Mouse (Mus musculus) CD8-positive naive resting alpha-beta T cell, adult 2 months (primary cell): ENCODE measurements around the gene Mn1.

ENCODE experiments used
- DNase-seq, 2 experiments: peaks; one replicate each; pipeline ENCODE4 v3.0.0; 2022; ENCODE audit warnings: low read depth in 2 of 2, low spot score in 2 of 2

The Mn1 gene

DNA sequence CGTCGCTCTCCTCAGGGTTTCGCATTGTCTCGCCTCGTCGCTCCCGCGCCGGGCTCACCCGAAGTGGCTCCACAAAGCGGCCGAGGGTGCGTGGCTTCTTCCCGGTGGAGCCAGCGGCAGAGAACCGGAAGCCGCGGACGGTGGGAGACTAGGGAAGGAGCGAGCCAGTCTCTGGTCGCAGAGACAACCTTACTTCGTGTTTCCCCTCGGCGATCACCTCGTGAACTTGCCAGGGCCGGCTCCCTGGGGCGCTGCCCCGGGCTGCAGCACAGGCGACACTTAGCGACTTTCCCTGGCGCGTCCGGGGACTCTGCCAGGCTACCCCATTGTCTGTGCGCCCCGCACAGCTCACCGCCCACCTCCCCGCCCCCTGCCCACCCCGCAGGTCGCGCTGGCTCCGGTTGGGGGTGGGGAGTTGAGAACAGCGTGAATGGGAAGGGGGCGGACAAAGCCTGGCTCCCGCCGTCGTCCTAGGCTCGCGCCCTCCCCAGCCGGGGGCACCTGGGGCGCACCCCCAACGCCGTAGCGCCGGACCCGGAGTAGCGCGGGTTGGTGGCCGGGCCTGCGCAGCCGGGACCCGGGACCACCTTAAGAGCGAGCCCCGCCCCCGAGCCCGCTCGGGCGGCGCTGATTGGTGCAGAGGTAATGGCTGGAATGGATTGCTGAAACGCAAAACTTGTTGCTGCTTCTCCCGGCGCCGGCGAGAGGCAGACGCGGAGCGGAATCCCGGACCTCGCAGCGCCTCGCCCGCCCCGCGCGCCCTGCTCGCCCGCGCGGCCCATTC, at the start of gene Mn1:
Gene Mn1 (plus strand): TSS at position 772 of the 784 bp plus-strand sequence.
- DNase-seq: peak; percentile 20 to 43

DNA sequence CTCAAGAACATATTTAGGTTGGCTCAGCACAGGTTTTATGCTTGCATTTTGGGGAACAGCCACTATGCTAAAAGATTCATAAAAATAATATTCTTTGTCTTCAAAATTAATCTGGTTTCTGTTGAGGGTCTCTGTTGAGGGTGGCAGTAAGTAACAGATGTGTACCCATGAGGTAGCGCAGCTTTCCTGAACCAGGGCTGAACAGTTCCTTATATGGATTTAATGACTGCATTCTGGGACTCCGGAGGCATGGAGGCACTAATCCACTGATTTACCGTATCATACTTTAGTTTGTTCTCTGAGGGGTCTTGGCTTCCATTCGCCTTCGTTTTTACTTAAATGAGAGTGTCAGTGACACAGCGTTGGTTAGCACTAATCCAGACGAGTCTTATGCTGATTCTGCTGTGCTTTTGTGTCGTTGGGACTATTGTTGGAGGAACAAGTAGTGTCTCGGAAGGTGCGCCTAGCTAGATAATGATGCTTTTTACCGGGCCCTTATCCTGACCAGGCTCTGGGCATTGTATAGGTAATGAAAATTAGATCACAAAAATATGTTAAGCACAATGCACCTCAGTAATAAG, 49.1 kb upstream of the Mn1 start:
- DNase-seq: no peak

DNA sequence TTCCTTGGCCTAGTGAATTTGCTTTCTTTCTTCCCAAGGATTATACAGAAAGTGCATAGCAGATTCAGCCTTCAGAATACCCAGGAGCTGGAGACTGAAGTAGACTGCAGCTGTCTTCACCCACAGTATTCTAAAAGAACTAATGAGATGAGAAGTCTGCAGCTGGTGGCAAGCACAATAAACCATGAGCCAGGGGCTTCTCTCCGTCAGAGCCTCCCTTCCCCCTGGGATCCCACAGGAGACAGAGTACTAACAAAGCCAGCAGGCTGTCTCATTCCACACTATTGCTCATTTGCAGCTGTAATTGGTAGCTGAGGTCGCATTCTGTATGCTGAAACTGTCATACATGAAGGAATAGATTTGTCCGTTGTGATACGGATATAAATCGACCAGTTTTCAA, 48.6 kb upstream of the Mn1 start:
- no peak for DNase-seq

DNA sequence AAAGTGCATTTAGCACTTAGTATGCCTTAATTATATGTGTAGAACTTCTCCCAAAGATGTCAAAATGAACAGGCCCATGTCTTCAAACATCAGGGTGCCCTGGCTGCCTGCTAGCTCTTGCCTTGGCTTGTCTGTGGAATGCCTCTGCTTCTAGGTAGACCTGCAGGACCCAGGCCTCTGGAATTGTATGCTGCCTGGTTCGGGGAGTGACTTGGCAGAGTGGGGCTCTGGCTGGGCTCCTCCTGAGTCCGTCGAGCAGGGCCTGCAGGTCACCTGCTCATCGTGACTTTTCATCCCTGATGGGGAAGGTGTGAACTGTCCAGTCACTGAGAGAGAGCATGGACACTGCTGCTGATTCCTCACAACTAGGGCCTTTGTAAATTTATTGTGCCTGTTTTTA, 41.5 kb upstream of the Mn1 start:
- DNase-seq: no peak

DNA sequence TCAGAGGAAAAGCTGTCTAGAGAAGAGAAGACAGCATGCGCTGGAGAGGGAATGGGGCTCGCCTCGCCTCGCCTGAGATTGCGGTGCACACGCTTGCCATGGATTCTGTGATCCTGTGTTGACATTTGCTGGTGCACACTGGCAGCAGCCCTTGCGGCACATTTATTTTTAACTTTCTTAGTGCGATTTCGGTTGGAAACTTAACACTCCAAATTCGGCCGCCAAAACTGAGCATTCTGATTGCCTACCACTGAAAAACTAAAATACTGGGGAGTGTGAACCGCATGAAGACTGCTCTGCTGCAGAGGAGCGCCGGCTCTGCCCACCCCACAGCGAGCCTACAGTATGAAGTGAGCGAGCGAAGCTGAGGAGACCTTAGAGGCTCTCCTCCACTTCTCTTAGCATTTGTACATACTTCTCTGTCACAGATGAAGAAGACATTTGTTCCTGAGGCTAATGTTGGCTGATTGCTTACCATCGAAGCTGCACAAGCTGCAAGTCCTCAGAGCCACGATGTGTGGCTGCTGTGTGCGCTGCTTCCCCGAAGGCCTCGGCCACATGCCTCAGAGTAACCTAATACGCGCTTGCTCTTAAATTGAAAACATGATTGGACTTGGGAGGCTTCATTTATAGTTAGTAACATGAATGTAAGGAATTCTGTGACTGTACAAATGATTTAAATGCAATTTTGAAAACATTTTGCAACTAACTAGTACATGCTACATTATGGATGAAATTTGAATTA, 40.7 kb upstream of the Mn1 start:
- no peak for DNase-seq

DNA sequence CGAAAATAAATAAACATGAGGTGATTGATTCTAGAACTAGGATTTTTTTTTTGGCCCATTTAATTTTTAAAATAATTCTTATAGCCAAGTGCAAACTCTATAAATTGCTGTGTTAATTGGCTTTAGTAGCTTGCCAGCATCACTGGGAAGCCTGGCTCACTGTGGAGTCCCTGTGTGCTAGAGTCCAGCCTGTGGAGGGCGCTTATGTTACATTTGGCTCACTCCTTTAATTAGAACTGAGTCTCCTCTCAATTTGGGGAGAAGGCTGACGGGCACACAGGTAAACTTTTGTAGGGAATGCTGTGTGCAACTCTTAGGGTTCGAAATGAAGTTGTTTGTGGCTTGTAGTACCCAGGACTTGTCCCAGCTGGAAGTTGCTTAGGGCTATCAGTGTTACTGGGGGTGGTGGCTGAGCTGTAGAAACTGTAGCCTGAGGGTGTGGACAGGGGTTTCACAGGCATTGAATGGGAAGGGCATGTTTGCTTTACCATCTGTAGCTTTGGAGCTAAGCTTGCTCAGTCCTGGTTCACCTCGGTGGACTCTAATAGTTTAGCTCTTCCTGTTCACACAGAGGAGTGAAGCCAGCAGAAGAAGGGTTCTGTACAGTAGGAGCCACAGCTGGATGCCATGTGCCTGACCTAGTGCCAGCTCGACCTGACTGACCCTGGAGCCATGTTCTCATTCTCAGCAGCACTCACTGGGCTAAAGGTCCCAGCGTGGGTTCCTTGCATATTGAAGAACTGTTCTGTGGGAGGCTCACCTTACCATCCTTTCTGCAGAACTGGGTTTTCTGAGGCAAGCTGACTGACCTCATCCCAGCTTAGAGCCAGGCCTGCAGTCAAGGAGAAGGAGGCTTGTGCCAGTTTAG, 38.8 kb upstream of the Mn1 start:
- no peak for DNase-seq

DNA sequence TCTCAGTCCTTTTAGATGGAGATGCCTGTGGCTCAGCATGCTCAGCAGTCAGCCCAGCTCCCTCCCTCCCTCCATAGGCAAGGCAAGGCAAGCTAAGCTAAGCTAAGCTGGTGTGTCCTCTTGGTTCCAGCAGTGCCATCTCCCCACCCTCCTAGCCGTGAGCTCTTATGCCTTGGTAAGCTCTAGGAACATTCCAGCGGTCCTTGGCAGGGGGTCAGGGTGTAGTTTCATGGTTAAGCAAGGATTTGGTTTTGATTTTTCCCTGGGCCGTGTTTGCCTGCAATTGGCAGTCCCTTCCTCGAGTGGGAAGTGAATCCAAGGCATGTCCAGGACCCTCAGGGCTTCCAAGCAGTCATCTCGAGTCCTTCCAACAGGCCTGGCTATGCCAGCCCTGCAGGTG, 33.8 kb upstream of the Mn1 start:
- no peak for DNase-seq

DNA sequence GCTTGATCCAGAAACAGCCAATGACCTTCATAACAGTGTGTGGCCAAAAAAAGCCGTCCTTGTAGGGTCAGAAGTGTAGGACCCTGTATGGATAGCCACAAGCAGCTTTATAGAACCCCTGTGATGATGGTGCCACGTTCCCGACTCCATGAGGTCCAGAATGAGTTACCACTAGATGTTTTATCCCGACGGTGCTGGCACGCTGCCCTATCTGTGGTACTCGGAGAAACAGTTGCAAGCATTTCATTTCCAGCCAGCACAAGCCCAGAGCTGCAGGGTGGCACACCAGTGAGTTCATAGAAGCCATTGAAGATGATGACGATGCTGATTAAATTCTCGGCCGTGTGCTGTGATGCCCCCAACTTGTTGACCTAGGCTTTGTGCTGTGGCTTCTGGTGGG, 26.3 kb upstream of the Mn1 start:
- DNase-seq: no peak

DNA sequence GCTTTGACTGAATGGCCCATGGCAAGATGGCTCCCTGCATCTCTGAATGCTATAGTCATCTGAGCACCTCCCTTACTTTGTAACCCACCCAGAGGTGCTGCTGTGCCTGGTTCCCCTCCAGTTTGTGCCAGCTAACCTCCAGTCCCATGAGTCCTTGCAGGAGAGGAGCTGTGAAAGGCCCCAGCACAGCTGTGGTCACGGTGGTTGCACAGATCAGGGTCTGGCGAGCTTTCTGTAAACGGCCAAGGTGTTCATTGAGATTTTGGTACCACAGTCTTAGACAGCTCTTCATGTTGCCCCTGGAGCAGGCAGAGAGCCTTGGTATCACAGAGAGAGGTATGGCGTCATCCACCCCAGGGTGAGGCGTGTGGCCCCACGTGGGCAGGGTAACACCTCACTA, 25.7 kb upstream of the Mn1 start:
- DNase-seq: no peak

DNA sequence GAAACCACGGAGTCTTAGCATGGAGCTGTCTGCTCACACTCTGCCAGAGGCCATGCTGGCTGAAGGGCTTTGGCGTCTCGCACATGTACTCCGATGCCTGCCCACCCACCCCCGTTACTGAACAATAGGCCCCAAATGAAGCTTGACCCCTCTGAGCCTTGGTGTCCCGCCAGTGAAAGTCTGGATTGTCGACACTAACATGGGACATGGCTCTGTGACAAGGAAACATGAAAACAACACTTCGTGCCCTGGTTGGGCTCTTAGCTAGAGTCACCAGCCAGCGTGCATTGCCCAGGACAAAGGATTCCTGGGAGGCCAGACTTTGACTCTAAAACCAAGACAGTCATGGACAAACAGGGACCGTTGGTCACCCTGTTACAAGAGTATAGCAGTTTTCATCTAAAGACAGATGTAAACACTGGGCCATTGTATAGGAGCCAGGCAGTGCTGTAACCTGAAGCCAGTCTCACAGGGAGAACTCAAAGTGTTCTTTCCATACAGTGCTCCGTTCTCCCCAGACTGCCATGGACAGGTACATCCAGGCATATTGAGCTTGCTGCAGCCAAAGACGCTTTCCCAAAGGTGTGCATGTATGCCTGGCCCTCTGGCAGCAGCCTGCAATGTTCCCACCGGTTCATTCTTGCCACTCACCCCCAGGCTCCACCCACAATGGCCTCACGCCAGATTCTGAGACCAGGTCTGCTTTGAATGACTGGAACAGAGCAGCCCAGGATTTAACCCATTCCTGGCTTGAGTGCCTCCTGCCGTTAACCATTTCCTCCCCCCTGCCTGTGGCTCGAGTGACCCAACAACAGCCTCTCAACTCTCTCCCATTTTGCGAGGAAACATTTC, 23.6 kb upstream of the Mn1 start:
- DNase-seq: no peak

DNA sequence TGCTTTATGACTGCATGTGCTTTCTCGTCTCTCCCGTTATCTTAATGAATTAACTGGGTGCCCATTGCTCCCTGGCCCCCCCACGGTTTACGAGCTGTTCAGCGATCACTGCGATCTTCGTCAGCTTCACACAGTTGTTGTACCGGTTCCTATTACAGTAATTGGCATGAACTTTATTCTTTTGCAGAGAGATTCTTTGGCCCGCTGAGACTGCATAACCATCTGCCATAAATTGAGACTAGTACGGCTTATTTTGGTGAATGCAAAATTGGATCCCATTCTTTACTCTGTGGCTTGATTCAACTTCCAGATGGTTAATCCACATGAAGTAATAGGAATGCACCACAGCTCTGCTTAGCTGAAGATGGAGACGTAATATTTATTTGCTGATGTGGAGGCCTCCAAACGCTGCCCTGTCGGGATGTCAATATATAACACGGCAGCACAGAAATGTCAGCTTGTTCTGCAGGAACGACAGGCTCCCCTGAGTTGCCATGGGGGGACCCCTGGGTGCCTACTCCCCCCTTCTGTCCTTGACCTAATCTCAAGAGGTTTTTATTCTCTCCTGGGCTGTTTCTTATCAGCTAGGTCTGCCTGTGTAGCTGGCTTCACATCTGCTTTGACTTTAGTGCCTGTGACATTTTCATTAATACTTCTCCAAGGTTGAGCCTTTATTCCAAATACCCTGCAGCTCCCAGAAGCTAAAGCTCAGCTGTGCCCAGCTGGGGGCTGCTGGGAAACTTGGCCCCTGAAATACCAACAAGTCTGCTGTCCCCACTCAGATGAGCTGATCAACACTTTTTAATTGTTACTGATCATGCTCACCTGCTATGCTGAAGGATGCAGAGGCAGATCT, 22.7 kb upstream of the Mn1 start:
- DNase-seq: no peak

DNA sequence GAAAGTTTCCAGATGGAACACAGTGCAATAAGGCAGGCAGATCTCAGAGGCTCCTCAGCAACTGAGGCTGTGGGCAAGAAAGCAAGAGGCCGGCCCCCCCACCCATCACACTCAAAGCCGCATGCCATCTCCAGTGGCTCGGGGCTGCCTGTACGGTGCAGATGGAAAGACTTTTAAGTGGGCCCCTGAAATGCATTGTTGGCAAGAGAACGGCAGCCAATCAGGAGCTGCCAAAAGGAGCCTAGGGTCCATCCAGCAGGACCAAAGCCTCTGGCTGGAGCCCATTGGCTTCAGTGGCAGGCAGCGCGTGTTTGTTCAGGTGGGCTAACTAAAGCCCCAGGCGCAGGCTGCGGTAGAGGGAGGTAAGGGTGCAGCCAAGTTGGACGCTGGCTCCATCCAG, 21.4 kb upstream of the Mn1 start:
- DNase-seq: no peak

DNA sequence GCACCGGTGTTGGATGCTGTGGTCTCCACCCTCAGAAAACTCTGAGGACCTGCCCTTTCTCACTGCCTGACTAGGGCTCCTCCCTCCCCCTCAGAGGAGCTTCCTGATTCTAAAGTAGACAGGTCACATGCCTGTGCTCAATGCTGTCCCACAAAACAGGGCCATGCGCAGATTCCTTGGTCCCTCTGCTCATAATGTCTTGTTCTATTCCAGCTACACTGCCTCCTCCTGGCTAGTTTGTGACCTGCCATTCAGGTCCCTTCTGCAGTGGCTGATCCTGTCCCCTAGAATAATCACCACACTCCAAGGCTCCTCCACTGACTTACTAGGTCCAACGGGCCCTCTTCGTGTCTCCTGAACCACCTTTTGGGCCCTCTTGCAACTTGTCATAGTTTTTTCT, 21.0 kb upstream of the Mn1 start:
- no peak for DNase-seq

DNA sequence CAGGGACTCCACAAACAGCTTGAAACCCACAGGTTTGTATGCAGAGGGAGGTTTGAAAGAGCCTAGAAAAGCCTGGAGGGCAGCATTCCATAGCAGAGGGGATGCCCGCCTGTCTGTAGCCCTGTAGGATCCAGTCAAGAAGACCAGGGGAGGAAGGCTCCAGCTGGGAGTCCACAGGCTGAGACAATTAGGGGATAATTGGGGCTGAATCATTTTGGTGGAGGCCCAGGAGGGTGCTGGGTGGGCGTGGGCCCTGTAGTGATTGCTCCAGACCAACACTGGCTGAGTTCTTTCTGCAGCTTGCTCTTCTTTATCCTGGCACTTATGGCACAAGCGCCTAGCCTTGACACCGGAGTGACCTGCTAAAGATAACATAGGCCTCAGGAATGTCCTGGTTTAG, 18.7 kb upstream of the Mn1 start:
- DNase-seq: no peak

DNA sequence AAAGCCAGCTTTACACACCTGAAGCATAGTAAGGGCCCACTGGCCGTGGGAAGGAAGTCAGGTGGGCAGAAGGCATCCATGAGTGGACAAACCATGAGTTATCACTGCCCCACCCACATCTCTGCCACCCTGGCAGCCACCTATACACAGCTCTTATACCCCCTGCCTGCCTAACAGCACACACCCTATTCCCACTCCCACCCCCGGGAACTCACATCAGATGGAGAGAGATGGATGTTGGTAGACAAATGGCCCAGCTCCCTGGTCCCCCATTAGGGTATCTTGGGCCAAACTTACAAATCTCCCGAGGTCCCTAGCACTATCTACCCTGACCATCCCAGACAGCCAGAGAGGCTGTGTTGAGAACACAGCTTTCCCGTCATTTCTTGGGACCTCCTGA, 17.9 kb upstream of the Mn1 start:
- no peak for DNase-seq

DNA sequence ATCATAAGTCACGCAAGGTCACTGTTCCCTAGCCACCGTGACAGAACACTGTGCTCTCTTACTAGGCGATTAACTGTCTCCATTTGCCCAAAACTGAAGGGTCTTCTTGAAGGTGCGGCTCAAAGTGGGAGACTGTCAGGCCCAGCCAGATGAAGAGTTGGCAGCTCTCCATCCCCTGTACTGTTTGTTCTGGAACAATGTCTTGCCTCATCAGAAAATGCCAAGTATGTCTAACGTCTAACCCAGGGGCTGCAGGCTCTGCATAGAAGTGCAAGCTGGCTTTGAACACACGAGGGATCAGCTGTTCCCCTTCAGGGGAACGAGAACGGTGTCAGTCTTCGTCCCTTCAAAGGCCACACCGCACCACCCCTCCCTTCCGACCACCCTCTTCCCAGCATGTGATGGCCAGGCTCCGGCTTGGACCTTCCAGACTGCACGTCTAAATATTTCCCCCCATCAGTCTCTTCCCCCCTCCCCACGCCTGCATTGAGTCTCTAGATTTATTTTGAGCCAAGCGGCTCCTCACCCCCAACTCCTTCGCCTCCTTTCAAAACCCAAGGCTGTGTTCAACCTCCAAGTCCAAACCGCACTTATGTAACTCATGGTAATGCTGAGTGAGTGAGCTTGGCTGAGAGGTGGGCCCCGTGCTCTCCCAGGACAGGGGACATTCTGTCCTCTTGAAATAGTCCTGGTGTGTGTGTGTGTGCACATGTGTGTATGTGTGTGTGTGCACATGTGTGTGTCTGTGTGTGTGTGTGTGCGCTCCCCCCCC, 15.1 kb upstream of the Mn1 start:
- DNase-seq: no peak

DNA sequence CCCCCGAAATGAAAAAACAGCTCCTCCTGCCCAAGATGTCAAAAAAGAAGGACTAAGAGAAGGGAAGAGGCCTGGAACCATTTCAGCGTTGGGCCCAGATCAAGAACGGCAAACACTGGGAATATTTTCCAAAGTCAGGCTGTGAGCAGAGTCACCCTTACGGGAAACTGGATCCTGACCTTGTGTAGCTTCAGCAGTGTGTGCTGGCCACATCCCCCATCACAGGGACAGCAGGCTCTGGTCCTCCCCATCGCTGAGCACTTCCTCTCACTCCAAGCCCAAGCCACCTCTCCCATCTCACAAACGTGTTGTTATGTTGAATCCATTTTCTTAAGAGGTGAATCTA, 14.5 kb upstream of the Mn1 start:
- no peak for DNase-seq

DNA sequence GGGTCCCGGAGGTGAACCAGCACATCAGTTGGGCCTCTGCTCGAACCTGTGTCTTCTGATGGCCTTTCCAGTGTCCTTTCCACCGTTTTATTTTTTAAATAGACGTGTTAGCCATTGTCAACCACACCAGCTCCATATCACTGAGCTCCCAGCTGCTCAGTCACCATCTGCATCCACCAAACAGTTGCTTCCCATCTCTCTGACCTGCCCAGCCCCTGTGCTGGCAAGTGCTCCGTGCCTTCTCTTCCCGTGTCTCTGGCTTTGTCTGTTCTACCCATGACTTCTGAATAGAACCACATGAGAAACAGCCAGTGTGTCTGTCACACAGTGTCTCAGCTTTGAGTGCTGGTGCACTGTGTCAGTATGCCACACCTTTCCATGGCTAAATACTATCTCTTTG, 12.4 kb upstream of the Mn1 start:
- no peak for DNase-seq

DNA sequence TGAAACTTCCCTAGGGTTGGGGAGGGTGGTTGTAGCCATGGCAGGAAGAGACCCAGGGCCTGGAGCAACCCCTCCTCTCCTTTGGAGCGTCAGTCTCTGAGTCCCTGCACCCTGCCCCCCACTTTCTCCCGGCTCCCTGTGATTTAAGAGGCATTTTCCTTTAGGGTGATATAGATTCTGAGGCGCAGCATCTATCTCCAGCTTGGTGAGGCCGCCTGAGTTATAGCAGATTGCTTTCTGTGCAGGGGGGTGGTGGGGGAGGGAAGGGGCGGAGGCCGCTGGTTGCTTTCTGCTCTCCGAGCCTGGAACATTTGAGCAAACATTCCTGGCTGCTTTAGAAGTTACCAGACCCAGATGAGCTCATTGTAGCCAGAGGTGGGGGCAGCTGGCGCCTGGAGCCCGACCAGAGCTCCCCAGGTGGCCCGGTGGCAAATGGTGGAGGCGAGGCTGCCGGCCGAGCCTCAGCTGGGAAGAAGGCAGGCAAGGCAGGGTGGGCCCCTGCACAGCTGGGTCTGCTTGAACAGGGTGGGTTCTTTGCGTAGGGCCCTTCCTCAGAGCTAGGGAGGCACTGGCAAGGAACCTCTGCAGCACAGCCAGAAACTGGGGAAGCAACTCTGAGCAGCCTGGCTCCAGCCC, 8.6 kb upstream of the Mn1 start:
- DNase-seq: no peak
